Mouse (Mus musculus): ENCODE measurements around the gene Hist1h2bh.
"Not testable (repeated sequence)": the region's sequence is repeated elsewhere in the genome, so short reads cannot be mapped to it uniquely, and the experiment has no call there.

Hist1h2bh gene

GRCm38 (mm10) chr13:23542999-23543607 is at the start of gene Hist1h2bh:
TSS of gene Hist1h2bh (minus strand) at chr13:23543392.
- DNase-seq (ENCODE audit: low spot score): peak; percentile 83

GRCm38 (mm10) chr13:23592614-23593013 is 49.4 kb upstream of the Hist1h2bh start:
- DNase-seq (ENCODE audit: low spot score): no peak

GRCm38 (mm10) chr13:23591886-23592285 is 48.7 kb upstream of the Hist1h2bh start:
- not testable (repeated sequence) for DNase-seq (ENCODE audit: low spot score)

GRCm38 (mm10) chr13:23591206-23591605 is 48.0 kb upstream of the Hist1h2bh start:
- no peak for DNase-seq (ENCODE audit: low spot score)

GRCm38 (mm10) chr13:23586940-23587225 is 43.7 kb upstream of the Hist1h2bh start:
- no peak for DNase-seq (ENCODE audit: low spot score)

- DNase-seq (ENCODE audit: low spot score): peak; percentile 8
Observed at GRCm38 (mm10) chr13:23586099-23586939, 43.1 kb upstream of the Hist1h2bh start.

GRCm38 (mm10) chr13:23585442-23586098 is 42.4 kb upstream of the Hist1h2bh start:
- DNase-seq (ENCODE audit: low spot score): peak; percentile 75

- DNase-seq (ENCODE audit: low spot score): peak; percentile 76
Observed at GRCm38 (mm10) chr13:23585029-23585441, 41.8 kb upstream of the Hist1h2bh start.

- DNase-seq (ENCODE audit: low spot score): peak; percentile 6
Observed at GRCm38 (mm10) chr13:23584331-23584730, 41.1 kb upstream of the Hist1h2bh start.

GRCm38 (mm10) chr13:23583387-23584068 is 40.3 kb upstream of the Hist1h2bh start:
- DNase-seq (ENCODE audit: low spot score): no peak

- DNase-seq (ENCODE audit: low spot score): no peak
Observed at GRCm38 (mm10) chr13:23582219-23583056, 39.2 kb upstream of the Hist1h2bh start.

- DNase-seq (ENCODE audit: low spot score): peak; percentile 92
Observed at GRCm38 (mm10) chr13:23581408-23582218, 38.4 kb upstream of the Hist1h2bh start, which contains the start of gene Hist1h4d. TSS of gene Hist1h4d (plus strand) at chr13:23581598.

GRCm38 (mm10) chr13:23577835-23578234 is 34.6 kb upstream of the Hist1h2bh start:
- DNase-seq (ENCODE audit: low spot score): no peak

GRCm38 (mm10) chr13:23576906-23577639 is 33.9 kb upstream of the Hist1h2bh start:
- no peak for DNase-seq (ENCODE audit: low spot score)

GRCm38 (mm10) chr13:23576351-23576881 is 33.2 kb upstream of the Hist1h2bh start:
- no peak for DNase-seq (ENCODE audit: low spot score)

GRCm38 (mm10) chr13:23575864-23576313 is 32.7 kb upstream of the Hist1h2bh start:
- not testable (repeated sequence) for DNase-seq (ENCODE audit: low spot score)

GRCm38 (mm10) chr13:23575271-23575851 is 32.2 kb upstream of the Hist1h2bh start, which contains the start of gene Hist1h3d:
TSS of gene Hist1h3d (plus strand) at chr13:23575763.
- peak; percentile 27 for DNase-seq (ENCODE audit: low spot score)

GRCm38 (mm10) chr13:23574546-23575170 is 31.5 kb upstream of the Hist1h2bh start:
- DNase-seq (ENCODE audit: low spot score): not testable (repeated sequence)

Measured in T-cell, adult 2 months (primary cell).